Mouse (Mus musculus) heart, postnatal 0 days (tissue): Measurements from ENCODE around the gene Eln.
A peak's percentile ranks its signal among the peaks of the same experiment; 100 is the strongest.

Experiments used
- CTCF ChIP-seq: IDR thresholded peaks from 2 replicates; pipeline ENCODE4 v1.5.1; 2016; ENCODE audit warnings: antibody characterized with exemption, control low read depth, low read depth
- EP300 ChIP-seq: IDR thresholded peaks from 2 replicates; pipeline ENCODE4 v1.6.1; 2016; ENCODE audit warnings: antibody characterized with exemption, low read depth

GRCm38 (mm10) chr5:134695082-134695481 is 52.0 kb downstream of the Eln start:
- TF ChIP-seq CTCF (peak; percentile 19; the same call in 1 of the 2 replicates), EP300 (no peak)
